Mouse (Mus musculus) neural tube, embryonic 14.5 days (tissue): ENCODE measurements around the gene Tmem204. TPM values are rescaled to one million over a fixed set of nuclear protein-coding genes. Genes with fewer than 3 reads are reported as not detected.

ENCODE experiments used
- ATAC-seq: fragments of 200-750 bp; cut with Nextera tagmentation; 2 replicates; pipeline ENCODE4 v1.8.0; 2017; ENCODE audit warnings: low read depth, mild to moderate bottlenecking, moderate TSS enrichment, moderate library complexity
- H3K27ac ChIP-seq: fragments of 300-500 bp; sonication (generic); 2 replicates; pipeline ENCODE4 v1.5.1; 2014; ENCODE audit warnings: low read depth, mild to moderate bottlenecking, control low read depth, low read length, moderate library complexity, mixed read lengths
- H3K27me3 ChIP-seq: fragments of 300-500 bp; sonication (generic); 2 replicates; pipeline ENCODE4 v1.6.1; 2014; ENCODE audit warnings: low read length; ENCODE audit not compliant: control insufficient read depth, insufficient read depth
- H3K36me3 ChIP-seq: fragments of 300-500 bp; sonication (generic); 2 replicates; pipeline ENCODE4 v1.6.1; 2014; ENCODE audit warnings: low read length, mixed read lengths; ENCODE audit not compliant: control insufficient read depth, insufficient read depth
- H3K4me1 ChIP-seq: fragments of 300-500 bp; sonication (generic); 2 replicates; pipeline ENCODE4 v1.6.1; 2014; ENCODE audit warnings: low read length; ENCODE audit not compliant: control insufficient read depth, insufficient read depth
- H3K4me2 ChIP-seq: fragments of 300-500 bp; sonication (generic); 2 replicates; pipeline ENCODE4 v1.6.1; 2014; ENCODE audit warnings: mild to moderate bottlenecking, low read depth, low read length, control low read depth
- H3K4me3 ChIP-seq: fragments of 300-500 bp; sonication (generic); 2 replicates; pipeline ENCODE4 v1.5.1; 2014; ENCODE audit warnings: low read depth, low read length, control low read depth, mixed read lengths
- H3K9ac ChIP-seq: fragments of 300-500 bp; sonication (generic); replicated peaks from 2 replicates; pipeline ENCODE4 v1.6.1; 2014; ENCODE audit warnings: low read depth, mild to moderate bottlenecking, control low read depth, low read length, mixed read lengths
- H3K9me3 ChIP-seq: fragments of 300-500 bp; sonication (generic); 2 replicates; pipeline ENCODE4 v1.6.1; 2016; ENCODE audit warnings: low read length; ENCODE audit not compliant: control insufficient read depth
- WGBS: fragments of 180-500 bp; shearing (Covaris S2); extraction: QIAGEN DNeasy Blood & Tissue Kit; methylation state at CpG from one replicate; pipeline ENCODE4 v1.1.7; 2014; 5-methylcytosine and 5-hydroxymethylcytosine counted together
- polyA plus RNA-seq: library from polyadenylated mRNA; unstranded; fragments of >200 nt; fragmentation: Nextera tagmentation; extraction: Ambion mirVana; gene quantifications from 2 replicates; pipeline ENCODE4 v1.2.1, GENCODE M21; 2014

Tmem204 gene
- polyA plus RNA-seq, 1 experiment from 2014 or later, result 8.1 TPM

DNA sequence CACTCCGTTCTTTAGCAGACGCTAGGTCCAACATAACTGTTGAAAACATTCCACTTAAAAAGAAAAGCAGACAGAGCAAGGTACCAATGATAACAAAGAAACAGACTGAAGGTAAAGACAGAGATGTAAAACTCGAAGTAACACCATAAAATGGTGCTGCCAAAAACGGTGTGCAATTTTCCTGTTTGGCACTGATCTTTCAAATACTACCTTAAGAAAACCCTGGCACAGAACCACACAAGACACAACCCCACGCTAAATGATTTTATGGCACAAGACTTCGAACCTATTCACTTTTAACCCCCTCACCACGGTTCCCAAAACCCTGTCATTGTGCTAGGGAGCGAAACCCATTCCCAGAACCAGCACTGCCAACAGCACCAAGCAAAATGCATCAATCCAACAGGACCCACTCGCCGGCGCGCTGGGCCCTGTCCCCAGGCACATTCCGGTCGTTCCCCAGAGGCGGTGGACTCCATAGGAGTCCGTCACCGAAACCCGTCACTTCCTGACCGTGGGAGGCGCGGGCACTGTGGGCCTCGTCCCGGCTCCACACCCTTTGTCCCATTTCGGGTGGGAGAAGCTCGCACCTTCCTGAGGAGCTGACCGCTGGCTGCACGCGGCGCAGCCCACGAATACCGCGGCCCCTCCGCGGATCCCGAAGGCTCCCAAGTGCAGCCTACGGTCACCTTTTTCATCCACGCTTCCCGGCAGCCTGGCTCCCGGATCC is 68.4 kb downstream of the Tmem204 start:
- Histone ChIP-seq H3K4me3 (peak overlapping the region; percentile 98), H3K9ac (peak overlapping the region; percentile 82), H3K9me3 (no peaks in the 10 kb centered on the region), H3K4me2 (peak overlapping the region; percentile 99), H3K27ac (peak overlapping the region; percentile 79), H3K4me1 (peaks cover 16% of the 10 kb centered on the region), H3K36me3 (peaks cover 12% of the 10 kb centered on the region; the same call in 1 of the 2 replicates), H3K27me3 (no peaks in the 10 kb centered on the region)
- no peak for ATAC-seq
- WGBS, result under 1% methylated on average over 39 of the region's 39 CpGs

GRCm38 (mm10) chr17:25013606-25014501 is 69.5 kb downstream of the Tmem204 start:
- Histone ChIP-seq H3K4me3 (peak overlapping the region; percentile 98), H3K27me3 (no peaks in the 10 kb centered on the region), H3K27ac (peak overlapping the region; percentile 56), H3K9ac (peak overlapping the region; percentile 65), H3K4me2 (peak overlapping the region; percentile 99), H3K4me1 (peaks cover 16% of the 10 kb centered on the region), H3K9me3 (no peaks in the 10 kb centered on the region), H3K36me3 (peaks cover 12% of the 10 kb centered on the region; the same call in 1 of the 2 replicates)
- WGBS, result under 1% methylated on average over 71 of the region's 81 CpGs
- ATAC-seq, result no peak

Other genes starting within 250 kb of the Tmem204 start
- gene Hagh, start 243.4 kb downstream of the Tmem204 start, polyA plus RNA-seq, result 69.1 and 77.2 TPM in 2 replicates
- gene Fahd1, start 233.2 kb downstream of the Tmem204 start, polyA plus RNA-seq, result 24.4 and 27.6 TPM in 2 replicates
- gene Igfals, start 217.6 kb downstream of the Tmem204 start, polyA plus RNA-seq, result not detected in 2 replicates
- 69.2 and 75.7 TPM in 2 replicates for gene Nubp2, start 197.2 kb downstream of the Tmem204 start, polyA plus RNA-seq
- gene Spsb3, start 196.9 kb downstream of the Tmem204 start, polyA plus RNA-seq, result 74.5 and 83.8 TPM in 2 replicates
- 21.4 and 23.7 TPM in 2 replicates for gene Eme2, start 188.5 kb downstream of the Tmem204 start, polyA plus RNA-seq
- gene Mrps34, start 188.5 kb downstream of the Tmem204 start, polyA plus RNA-seq, result 85.5 and 86.4 TPM in 2 replicates
- gene Nme3, start 187.1 kb downstream of the Tmem204 start, polyA plus RNA-seq, result 98.0 and 115 TPM in 2 replicates
- gene Mapk8ip3, start 146.6 kb downstream of the Tmem204 start, polyA plus RNA-seq, result 88.5 and 93.4 TPM in 2 replicates
- gene Jpt2, start 122.9 kb downstream of the Tmem204 start, polyA plus RNA-seq, result 50.0 and 59.8 TPM in 2 replicates
- 9.2 and 10.1 TPM in 2 replicates for gene Cramp1l, start 67.8 kb downstream of the Tmem204 start, polyA plus RNA-seq
- 18.5 and 21.9 TPM in 2 replicates for gene Ift140, start 67.5 kb downstream of the Tmem204 start, polyA plus RNA-seq
- gene Telo2, start 32.4 kb upstream of the Tmem204 start, polyA plus RNA-seq, result 46.4 and 51.6 TPM in 2 replicates
- not detected in 2 replicates for gene Ptx4, start 37.2 kb upstream of the Tmem204 start, polyA plus RNA-seq
- 26.3 and 26.7 TPM in 2 replicates for gene Clcn7, start 49.8 kb upstream of the Tmem204 start, polyA plus RNA-seq
- gene Ccdc154, start 78.9 kb upstream of the Tmem204 start, polyA plus RNA-seq, result not detected in 2 replicates
- not detected in 2 replicates for gene Gm38655, start 91.9 kb upstream of the Tmem204 start, polyA plus RNA-seq
- 31.9 and 33.9 TPM in 2 replicates for gene BC003965, start 101.0 kb upstream of the Tmem204 start, polyA plus RNA-seq
- 9.1 and 10.9 TPM in 2 replicates for gene Unkl, start 104.8 kb upstream of the Tmem204 start, polyA plus RNA-seq
- 88.4 and 110 TPM in 2 replicates for gene Gnptg, start 156.5 kb upstream of the Tmem204 start, polyA plus RNA-seq
- 56.4 and 57.1 TPM in 2 replicates for gene Tsr3, start 156.6 kb upstream of the Tmem204 start, polyA plus RNA-seq
- gene Baiap3, start 172.8 kb upstream of the Tmem204 start, polyA plus RNA-seq, result 5.8 and 7.1 TPM in 2 replicates
- gene Ube2i, start 191.0 kb upstream of the Tmem204 start, polyA plus RNA-seq, result 405 and 444 TPM in 2 replicates
- gene Prss34, start 214.8 kb upstream of the Tmem204 start, polyA plus RNA-seq, result not detected in 2 replicates
- gene Prss28, start 225.1 kb upstream of the Tmem204 start, polyA plus RNA-seq, result not detected in 2 replicates
- gene Prss29, start 235.1 kb upstream of the Tmem204 start, polyA plus RNA-seq, result not detected in 2 replicates